Mouse (Mus musculus) ES-Bruce4 (cell line): ENCODE data around the gene Tmed11.

Experiments
- CTCF ChIP-seq: IDR thresholded peaks from one replicate; pipeline ENCODE4 v1.8.1; 2011; ENCODE audit warnings: low read depth, low read length
- EP300 ChIP-seq: IDR thresholded peaks from 2 replicates; pipeline ENCODE4 v1.6.1; 2011; ENCODE audit warnings: low read depth, low read length; ENCODE audit not compliant: insufficient read depth
- POLR2A ChIP-seq: IDR thresholded peaks from one replicate; pipeline ENCODE4 v1.8.1; 2011; ENCODE audit warnings: low read length; ENCODE audit not compliant: insufficient read depth

- no peak for TF ChIP-seq CTCF
- no peak for TF ChIP-seq EP300
- TF ChIP-seq POLR2A = no peak
Measured at GRCm38 (mm10) chr5:108744629-108745028, 50.5 kb downstream of the Tmed11 start.
